Mouse (Mus musculus) lung, adult 2 months (tissue): ENCODE measurements around the gene Prdm16.

ENCODE experiments used
- CTCF ChIP-seq: fragments of 200-500 bp; IDR thresholded peaks from 2 replicates; pipeline ENCODE4 v1.5.1; 2011; ENCODE audit warnings: mild to moderate bottlenecking, low read length, control low read depth; ENCODE audit not compliant: insufficient read depth
- POLR2A ChIP-seq: fragments of 200-500 bp; IDR thresholded peaks from 2 replicates; pipeline ENCODE4 v1.6.1; 2011; ENCODE audit warnings: low read depth, mild to moderate bottlenecking, control low read depth, low read length, borderline replicate concordance; ENCODE audit errors: extremely low read depth

DNA sequence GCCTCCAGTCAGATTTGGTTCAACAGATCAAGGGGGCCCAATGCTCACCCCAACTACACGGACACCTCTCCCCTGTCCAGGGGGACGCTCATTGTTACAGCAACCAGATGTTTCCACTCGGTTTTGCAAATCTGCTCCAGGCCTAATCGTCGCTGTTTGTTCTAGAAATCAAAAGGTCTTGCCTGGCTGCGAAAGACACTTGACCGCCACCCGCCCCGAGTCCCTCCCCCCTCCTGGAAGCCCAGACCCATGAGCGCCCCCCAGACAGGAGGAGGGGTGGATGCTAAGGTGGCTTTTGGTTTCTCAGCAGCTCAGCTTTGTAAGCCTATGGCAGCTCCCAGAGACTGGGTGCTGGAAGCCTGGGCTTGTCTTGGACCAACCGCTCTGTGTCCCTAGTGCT, 68.7 kb downstream of the Prdm16 start:
- TF ChIP-seq POLR2A (no peak), CTCF (no peak)
